In the genomic region with DNA sequence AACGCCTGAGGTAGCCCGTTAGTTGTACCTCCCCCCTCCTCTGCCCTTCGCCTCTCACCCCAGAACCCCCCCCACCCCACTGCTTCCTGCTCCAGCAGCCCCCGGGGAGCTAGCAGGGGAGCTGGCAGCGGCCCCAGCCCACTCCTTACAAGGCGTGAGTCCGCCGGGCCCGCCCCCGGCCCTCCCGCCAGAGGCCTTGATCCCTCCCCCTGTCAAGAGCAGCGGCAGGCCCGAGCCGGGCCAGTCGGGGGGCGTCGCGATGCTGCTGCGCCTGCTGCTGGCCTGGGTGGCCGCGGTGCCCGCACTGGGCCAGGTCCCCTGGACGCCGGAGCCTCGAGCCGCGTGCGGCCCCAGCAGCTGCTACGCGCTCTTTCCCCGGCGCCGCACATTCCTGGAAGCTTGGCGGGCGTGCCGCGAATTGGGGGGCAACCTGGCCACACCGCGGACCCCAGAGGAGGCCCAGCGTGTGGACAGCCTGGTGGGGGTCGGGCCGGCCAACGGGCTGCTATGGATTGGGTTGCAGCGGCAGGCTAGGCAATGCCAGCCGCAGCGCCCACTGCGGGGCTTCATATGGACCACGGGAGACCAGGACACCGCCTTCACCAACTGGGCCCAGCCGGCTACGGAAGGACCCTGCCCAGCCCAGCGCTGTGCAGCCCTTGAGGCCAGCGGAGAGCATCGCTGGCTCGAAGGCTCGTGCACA, we compare ENCODE assay signal across 8 mouse cellular contexts. TPM values are rescaled to one million over a fixed set of nuclear protein-coding genes. Genes with fewer than 3 reads are reported as not detected.
DNase-seq lines count a peak whose midpoint lies in the region; ATAC-seq and TF ChIP-seq lines count a peak whose summit lies in the region.

Cd248 (plus strand) TSS at position 212 of the 703 bp plus-strand sequence.

- H3K27ac ChIP-seq in hindbrain, embryonic 11.5 days (ENCODE audit: low read depth, low read length): no peak within 1 kb of the TSS
- peak within 1 kb of the TSS; percentile 87 for H3K27ac ChIP-seq in limb, embryonic 14.5 days (replicated peaks; ENCODE audit: low read depth, low read length)

- DNase-seq in CD4-positive helper T cell, adult 2 months (ENCODE audit: low read depth, low spot score): peak; percentile 26
- DNase-seq in adrenal gland, adult 2 months: peak; percentile 71
- peak; percentile 54 for DNase-seq in forelimb bud, embryonic 11.5 days (ENCODE audit: low read depth, low spot score)
- DNase-seq in hindbrain, embryonic 11.5 days (ENCODE audit: low spot score): peak; percentile 67
- peak; percentile 92 for DNase-seq in limb, embryonic 14.5 days (ENCODE audit: low spot score)
- DNase-seq in spleen, postnatal 14 days (ENCODE audit: low spot score in 2 of 2): no peak
- DNase-seq in layer of hippocampus, postnatal 10 days (ENCODE audit: low spot score in 2 of 2): no peak

- peak within 1 kb of the TSS; percentile 8 for H3ac ChIP-seq in myocyte (ENCODE audit: control insufficient read depth, insufficient read length)

- peak; percentile 88; the same call in 1 of the 2 replicates for TF ChIP-seq POLR2A in limb, embryonic 14.5 days (IDR thresholded peaks at IDR 0.05; ENCODE audit: borderline replicate concordance, extremely low read depth, insufficient read depth, insufficient read length)
- peak; percentile 71 for TF ChIP-seq POLR2A in myocyte (IDR thresholded peaks at IDR 0.05; ENCODE audit: insufficient read length, low read depth)

- peak within 1 kb of the TSS; percentile 35 for H3K4me3 ChIP-seq in hindbrain, embryonic 11.5 days (ENCODE audit: low read depth, low read length)
- peak within 1 kb of the TSS; percentile 64 for H3K4me3 ChIP-seq in limb, embryonic 14.5 days (replicated peaks; ENCODE audit: low read length)
- H3K4me3 ChIP-seq in myocyte: no peak within 1 kb of the TSS

- peak within 1 kb of the TSS; percentile 91 for H3K4me2 ChIP-seq in hindbrain, embryonic 11.5 days (replicated peaks; ENCODE audit: low read depth, low read length)
- peak within 1 kb of the TSS; percentile 94 for H3K4me2 ChIP-seq in limb, embryonic 14.5 days (replicated peaks; ENCODE audit: low read depth, low read length, severe bottlenecking)
- H3K4me2 ChIP-seq in myocyte (ENCODE audit: low read depth): peak within 1 kb of the TSS; percentile 60

- H3K9ac ChIP-seq in hindbrain, embryonic 11.5 days (ENCODE audit: low read depth, low read length): peak within 1 kb of the TSS; percentile 62
- peak within 1 kb of the TSS; percentile 76 for H3K9ac ChIP-seq in limb, embryonic 14.5 days (ENCODE audit: low read depth, low read length, severe bottlenecking)

- H3K36me3 ChIP-seq in hindbrain, embryonic 11.5 days (ENCODE audit: control insufficient read depth, insufficient read depth, low read length): no peaks in the 10 kb centered on the region
- H3K36me3 ChIP-seq in limb, embryonic 14.5 days (ENCODE audit: control insufficient read depth, insufficient read depth, low read length): no peaks in the 10 kb centered on the region
- H3K36me3 ChIP-seq in myocyte (ENCODE audit: control insufficient read depth, insufficient read depth): no peaks in the 10 kb centered on the region

- peaks cover 32% of the 10 kb centered on the region for H3K4me1 ChIP-seq in hindbrain, embryonic 11.5 days (replicated peaks; ENCODE audit: control insufficient read depth, insufficient read depth, low read length)
- peaks cover 44% of the 10 kb centered on the region for H3K4me1 ChIP-seq in limb, embryonic 14.5 days (ENCODE audit: control insufficient read depth, insufficient read depth, low read length)

- H3K9me3 ChIP-seq in hindbrain, embryonic 11.5 days (ENCODE audit: control insufficient read depth, low read length): no peaks in the 10 kb centered on the region
- no peaks in the 10 kb centered on the region for H3K9me3 ChIP-seq in limb, embryonic 14.5 days (ENCODE audit: control insufficient read depth, low read length)

- ATAC-seq in hindbrain, embryonic 11.5 days (ENCODE audit: low FRiP score): no peak
- peak; percentile 50; the same call in 1 of the 2 replicates for ATAC-seq in limb, embryonic 14.5 days (ENCODE audit: low FRiP score, low read depth)

- whole genome bisulfite sequencing in hindbrain, embryonic 11.5 days: under 1% methylated on average over 47 of the region's 56 CpGs
- 2% methylated on average over 34 of the region's 56 CpGs for WGBS in limb, embryonic 14.5 days

- H3K27me3 ChIP-seq in hindbrain, embryonic 11.5 days (ENCODE audit: control insufficient read depth, insufficient read depth, low read length): peaks cover 22% of the 10 kb centered on the region
- no peaks in the 10 kb centered on the region for H3K27me3 ChIP-seq in limb, embryonic 14.5 days (ENCODE audit: control insufficient read depth, insufficient read depth, low read length)
- H3K27me3 ChIP-seq in myocyte (ENCODE audit: control insufficient read depth, insufficient read depth, insufficient read length): no peaks in the 10 kb centered on the region

- no peaks in the 10 kb centered on the region for H3K79me2 ChIP-seq in myocyte (ENCODE audit: control insufficient read depth, insufficient read depth)

TF ChIP-seq in myocyte, 11 proteins besides CTCF, POLR2A, EP300 and RAD21:
- TF ChIP-seq TCF12 (IDR thresholded peaks at IDR 0.05; ENCODE audit: insufficient read depth, poor library complexity, severe bottlenecking) (no peak), POLR2AphosphoS2 (IDR thresholded peaks at IDR 0.05; ENCODE audit: insufficient read length, low read depth) (peak; percentile 45), SRF (IDR thresholded peaks at IDR 0.05; ENCODE audit: control insufficient read depth, insufficient read length, low read depth) (no peak), MAX (IDR thresholded peaks at IDR 0.05; ENCODE audit: low read depth) (no peak), MYOD1 (IDR thresholded peaks at IDR 0.05; ENCODE audit: control insufficient read depth in 1 of 3, insufficient read length in 2 of 3, low read depth in 2 of 3) (peak in 1 of 3 experiments; percentile 40), MYOG (IDR thresholded peaks at IDR 0.05; ENCODE audit: control insufficient read depth in 1 of 3, insufficient read depth in 1 of 3, insufficient read length in 2 of 3, low read depth in 2 of 3) (peak in 2 of 3 experiments; percentile 19 to 48)

RNA-seq across cellular contexts. Expression of gene Cd248, which starts in this region (rescaled TPM):
- 10 to 100 TPM; 10.4 to 19.8 TPM for total RNA-seq in adrenal gland, adult 2 months (2021)
- 23.4 and 24.1 TPM in 2 replicates for polyA plus RNA-seq in adrenal gland, adult 2 months (2012; rRNA removed)
- polyA plus RNA-seq in hindbrain, embryonic 11.5 days (2014; fragmentation: Nextera tagmentation; extraction: Ambion mirVana): 26.8 and 27.9 TPM in 2 replicates
- polyA plus RNA-seq in limb, embryonic 14.5 days (2012; rRNA removed): 97.5 and 115 TPM in 2 replicates
- 123 and 127 TPM in 2 replicates for polyA plus RNA-seq in limb, embryonic 14.5 days (2014; fragmentation: Nextera tagmentation; extraction: Ambion mirVana)
- polyA plus RNA-seq in myocyte (2012; fragmentation: generic; extraction: Trizol): 10.4 TPM
- total RNA-seq in layer of hippocampus, postnatal 10 days (2021): 10 to 100 TPM in 1 of 2 experiments, 1 to 10 TPM in 1; 9.9 to 10.2 TPM

Comparison
In these comparisons a context has a peak if more than half of its experiments do, and no peak if none do; other contexts are left out.
1. DNase-seq: peak in CD4-positive helper T cell, adult 2 months (single experiment), adrenal gland, adult 2 months (single experiment), forelimb bud, embryonic 11.5 days (single experiment), hindbrain, embryonic 11.5 days (single experiment) and limb, embryonic 14.5 days (single experiment); none in spleen, postnatal 14 days (0 of 2) and layer of hippocampus, postnatal 10 days (0 of 2).
2. Peak in every context shown above with its lines, with median percentiles within 50 percentile points of each other: H3K4me2 ChIP-seq.